Mouse (Mus musculus): ENCODE data around the gene Npnt.

DNA sequence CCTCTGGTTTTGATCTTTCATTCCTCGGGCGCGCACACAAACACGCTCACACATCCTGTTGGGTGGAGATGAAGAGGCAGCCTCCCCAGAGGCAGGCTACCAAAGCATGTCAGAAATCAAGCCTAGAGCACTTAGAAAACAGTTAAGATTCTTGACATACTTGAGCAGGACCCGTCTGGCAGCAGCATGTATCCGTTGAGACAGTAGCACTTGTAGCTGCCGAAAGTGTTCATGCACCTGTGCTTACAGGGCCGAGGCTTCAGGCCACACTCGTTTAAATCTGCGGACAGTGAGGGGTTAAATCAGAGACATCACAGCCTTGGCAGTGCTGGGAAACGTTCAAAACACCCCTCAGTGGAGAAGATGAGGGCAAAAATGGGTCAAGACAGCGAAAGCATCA lies 40.4 kb downstream of the Npnt start:
- TF ChIP-seq GATA1 (IDR thresholded peaks at IDR 0.05; ENCODE audit: borderline replicate concordance, low read length), result no peak
- TF ChIP-seq FLI1 (IDR thresholded peaks at IDR 0.05; ENCODE audit: low read length), result no peak
